Mouse (Mus musculus): ENCODE measurements at regions not wholly inside any gene's neighbourhood (a gene's known extent, or its start where the extent isn't known, plus 50 kb on each side); places are given as distances from the start of the nearest gene placed in this dataset.

GRCm38 (mm10) chr12:106191771-106192170 lies 181.7 kb downstream of the Vrk1 start:
- TF ChIP-seq GATA1 (IDR thresholded peaks at IDR 0.05; ENCODE audit: borderline replicate concordance, low read length) (no peak), FLI1 (IDR thresholded peaks at IDR 0.05; ENCODE audit: low read length) (no peak)
